Mouse (Mus musculus): ENCODE measurements around the gene Cyp8b1.
A peak's percentile ranks its signal among the peaks of the same experiment; 100 is the strongest.

Gene Cyp8b1

DNA sequence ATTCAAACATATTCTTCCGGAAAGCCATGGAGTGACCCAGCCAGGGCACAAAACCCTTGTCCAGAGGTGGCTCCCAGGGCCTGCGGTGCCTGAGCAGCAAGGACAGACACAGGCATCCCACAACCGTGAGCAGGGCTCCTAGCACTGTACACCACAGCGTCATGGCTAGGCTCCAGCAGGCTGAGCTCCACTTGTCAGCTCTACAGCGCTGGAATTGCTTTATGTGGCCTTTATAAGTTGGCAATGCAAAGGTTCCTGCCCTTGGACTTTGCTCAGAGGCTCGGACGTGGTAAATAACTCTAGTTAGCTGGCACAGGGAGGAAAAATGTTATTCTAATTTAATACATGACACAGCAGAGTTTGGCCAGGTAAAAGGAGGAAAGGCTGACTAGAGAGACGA lies at the start of gene Cyp8b1:
Gene Cyp8b1, minus strand, starts transcription at position 204 of the 400 bp plus-strand sequence.
- DNase-seq: peak in 1 of 2 experiments; percentile 40

DNA sequence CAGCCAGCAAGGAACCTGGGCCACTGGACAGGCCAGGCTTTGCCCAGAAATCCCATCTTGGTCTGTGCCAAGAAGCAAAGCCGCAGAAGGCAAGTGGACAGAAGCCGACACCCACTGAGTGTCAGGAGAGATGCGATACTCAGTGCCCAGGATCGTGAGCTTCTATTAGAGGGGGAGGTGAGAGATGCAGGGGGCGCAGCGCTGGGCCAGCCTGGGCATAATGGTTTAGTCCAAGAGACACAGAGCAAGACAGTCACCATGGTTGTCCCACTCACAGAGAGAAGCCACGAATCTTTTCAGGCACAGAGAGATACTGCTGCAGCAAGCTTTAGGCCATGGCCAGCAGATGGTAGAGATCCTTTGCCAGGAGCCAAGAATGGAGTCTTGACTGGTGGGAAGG lies 48.8 kb upstream of the Cyp8b1 start:
- DNase-seq: no peak

DNA sequence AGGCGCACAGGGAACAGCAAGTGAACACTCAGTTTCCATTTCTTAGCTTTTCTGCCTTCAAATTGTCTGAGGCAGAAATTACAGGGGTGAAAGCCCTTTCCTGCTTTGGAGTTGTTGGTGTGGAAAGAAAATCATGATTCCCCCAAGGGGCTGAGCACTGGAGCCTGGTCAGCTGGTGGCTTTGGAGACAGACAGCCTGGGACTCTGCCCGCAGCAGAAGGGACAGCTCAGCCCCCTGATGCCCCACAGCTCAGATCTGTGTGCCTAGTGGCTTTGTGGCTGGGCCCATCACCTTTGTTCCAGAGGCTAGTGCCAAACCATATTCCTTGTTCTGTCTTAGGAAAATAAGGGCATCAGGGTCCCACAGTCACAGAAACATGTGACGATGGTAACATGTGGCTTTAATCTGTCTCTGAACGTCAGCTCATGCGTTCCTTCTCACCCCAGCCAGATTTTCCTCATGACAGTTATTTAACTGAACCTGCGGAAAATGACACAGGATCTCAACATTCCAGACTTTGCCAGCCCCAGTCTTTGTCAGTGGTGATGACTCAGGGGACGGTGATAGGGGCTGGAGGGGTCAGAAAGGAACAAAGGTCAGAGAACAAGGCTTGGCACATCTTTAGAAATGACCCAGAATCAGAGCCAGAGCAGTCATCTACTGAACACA lies 44.0 kb upstream of the Cyp8b1 start:
- DNase-seq: no peak

DNA sequence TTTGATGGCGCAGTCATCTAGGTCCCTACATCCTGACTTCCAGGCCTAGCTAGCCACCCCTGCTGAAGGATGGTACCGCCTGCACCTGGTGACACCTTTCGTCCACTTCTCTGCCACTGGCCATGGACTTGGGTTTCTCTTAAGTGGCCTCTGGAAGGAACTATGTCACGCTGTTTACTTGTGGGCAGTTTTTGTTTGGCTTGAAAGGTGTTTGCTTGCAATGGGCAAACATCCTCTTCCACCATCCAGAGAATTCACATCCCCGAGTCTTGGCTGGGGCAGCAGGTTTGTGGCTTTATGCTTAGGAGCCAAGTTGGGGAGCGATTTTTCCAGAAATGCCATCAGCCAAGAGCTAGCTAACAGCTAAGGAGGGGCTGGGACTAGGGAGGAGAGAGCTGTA lies 36.5 kb upstream of the Cyp8b1 start:
- no peak for DNase-seq

DNA sequence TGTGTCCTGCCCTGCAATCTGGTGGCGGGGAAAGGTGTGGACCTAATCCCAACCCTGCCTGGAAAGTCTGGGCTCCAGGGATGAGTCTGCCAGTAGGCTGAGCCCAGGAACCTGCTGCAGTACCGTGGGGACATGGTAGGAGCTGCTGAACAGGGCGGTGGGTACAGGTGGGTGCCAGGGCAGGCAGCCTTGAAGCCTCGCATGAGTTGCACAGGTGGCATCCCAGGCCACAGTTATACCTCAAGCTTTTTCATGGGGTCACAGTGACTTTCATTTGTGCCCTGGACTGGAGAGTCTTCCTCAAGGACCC lies 35.0 kb upstream of the Cyp8b1 start:
- DNase-seq: no peak

DNA sequence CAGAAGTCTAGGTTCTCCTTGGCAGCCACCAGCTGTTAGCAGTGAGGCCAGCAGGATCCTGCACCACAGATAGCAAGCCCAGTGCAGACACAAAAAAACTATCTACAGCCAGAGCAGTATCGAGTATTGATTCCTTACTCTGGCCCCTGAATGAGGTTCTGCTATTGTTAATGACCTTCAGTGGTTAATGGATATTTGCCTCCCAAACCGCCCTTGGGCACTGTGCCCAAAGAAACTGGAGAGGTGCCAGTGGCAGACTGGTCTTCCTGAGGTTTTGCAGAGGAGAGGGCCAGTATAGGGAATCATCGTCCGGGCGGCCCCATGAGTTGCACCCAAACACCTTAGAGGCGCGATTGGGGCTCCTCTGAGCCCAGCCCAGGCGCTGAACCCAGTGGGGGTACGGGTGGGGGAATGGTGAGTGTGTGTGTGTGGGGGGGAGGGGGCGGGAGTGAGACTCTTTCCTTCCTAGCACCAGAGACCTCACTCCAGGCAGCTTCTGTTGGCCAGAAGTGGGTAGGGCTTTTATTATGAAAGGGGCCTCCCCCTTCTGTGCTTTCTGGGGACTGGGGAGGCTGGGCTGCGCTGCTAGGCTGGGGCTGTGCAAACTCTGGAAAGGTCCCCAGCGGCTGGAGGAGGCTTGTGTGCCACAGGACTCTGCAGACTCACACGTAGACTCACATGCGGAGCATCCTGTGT lies 34.5 kb upstream of the Cyp8b1 start, which contains the start of gene Fam198a:
Gene Fam198a, plus strand, starts transcription at position 571 of the 696 bp plus-strand sequence.
- DNase-seq: peak; percentile 75 to 87

DNA sequence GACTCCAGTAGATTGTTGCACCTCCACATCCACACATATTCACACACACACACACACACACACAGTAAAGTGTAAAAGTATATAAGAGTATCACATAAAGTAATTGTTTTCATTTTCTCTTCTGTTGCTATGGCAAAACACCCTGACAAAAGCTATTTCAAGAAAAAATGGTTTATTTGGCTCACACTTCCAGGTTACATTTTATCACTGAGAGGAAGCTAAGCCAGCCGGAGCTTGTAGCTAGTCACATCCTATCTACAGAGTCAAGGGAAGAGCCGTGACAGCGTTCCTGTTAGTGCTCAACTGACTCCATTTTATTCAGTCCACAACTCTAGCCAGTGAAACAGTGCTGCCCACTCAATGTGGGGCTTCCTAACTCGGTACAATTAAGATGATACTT lies 32.3 kb upstream of the Cyp8b1 start:
- no peak for DNase-seq

DNA sequence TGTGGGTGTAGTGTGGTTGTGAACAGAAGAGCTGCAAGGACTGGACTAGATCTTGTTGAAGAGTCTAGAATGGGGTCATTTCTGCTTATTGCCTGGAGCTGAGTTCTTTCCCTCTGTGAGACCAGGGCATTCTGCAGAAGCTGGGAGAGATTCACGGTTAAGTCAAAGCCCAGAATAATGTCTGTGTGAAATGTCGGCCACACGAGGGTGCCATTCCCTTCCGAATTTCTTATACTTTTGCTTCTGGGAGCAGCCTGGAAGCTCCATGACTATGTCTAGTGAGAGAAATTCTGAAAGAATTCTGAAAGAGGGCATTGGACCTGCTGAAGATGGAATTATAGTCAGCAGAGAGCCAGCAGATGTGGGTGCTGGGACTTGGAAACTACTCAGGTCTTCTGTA lies 31.7 kb upstream of the Cyp8b1 start:
- peak; percentile 35 to 67 for DNase-seq

DNA sequence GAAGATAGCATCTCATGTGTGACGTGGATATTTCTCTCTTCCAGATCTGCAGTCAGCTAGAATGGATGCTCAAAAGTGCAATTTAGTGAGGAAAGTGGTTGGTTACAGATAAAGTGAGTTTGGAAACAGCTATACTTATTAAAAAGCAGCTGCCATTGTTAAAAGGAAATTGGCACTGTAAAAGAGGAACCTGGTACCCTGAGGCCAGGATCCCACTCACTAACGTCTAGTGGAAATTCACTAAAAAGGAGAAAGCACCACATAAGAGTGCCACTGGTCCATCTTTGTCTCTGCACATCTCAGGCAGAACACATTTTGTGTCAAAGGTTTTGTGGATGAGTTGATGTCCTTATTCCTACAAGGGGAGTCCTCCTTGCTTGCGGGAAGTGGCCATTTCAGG lies 27.5 kb upstream of the Cyp8b1 start:
- no peak for DNase-seq

DNA sequence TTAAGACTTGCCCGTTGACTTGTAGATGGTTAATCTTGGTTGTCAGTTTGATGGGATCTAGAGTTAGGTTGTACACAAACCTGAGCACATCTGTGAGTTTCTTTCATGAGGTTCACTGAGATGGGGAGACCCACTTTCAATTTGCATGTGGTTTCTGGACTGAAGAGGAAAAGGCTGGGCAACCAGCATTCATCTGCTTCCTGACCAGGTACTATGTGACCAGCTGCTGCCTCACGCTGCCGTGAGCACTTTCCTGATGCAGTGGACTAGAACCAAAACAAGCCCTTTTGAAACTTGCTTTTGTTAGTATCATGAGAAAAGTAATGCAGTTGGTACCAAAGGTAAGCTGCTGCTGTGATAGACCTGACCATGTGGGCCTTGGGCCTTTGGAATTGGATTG lies 26.9 kb upstream of the Cyp8b1 start:
- DNase-seq: no peak

DNA sequence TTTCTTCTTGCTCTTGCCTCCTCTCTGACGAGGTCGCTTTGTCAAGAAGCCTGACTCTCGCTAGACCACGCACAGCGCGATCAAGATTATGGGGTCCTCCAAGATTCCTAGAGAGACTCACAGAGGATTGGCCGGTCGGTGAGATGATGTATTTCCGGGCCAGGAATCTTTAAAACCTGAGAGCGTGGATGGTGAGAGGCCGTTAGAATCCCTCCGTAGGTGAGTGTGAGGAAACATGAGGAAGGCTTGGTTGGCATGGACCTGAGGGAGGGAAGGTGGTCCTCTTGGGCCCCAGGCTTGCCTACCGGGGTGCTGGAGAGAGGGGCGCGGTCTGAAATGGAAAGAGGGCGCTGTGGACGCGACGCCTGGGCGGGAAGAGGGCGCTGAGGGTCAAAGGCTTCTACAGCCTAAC lies 21.8 kb upstream of the Cyp8b1 start:
- DNase-seq: no peak

DNA sequence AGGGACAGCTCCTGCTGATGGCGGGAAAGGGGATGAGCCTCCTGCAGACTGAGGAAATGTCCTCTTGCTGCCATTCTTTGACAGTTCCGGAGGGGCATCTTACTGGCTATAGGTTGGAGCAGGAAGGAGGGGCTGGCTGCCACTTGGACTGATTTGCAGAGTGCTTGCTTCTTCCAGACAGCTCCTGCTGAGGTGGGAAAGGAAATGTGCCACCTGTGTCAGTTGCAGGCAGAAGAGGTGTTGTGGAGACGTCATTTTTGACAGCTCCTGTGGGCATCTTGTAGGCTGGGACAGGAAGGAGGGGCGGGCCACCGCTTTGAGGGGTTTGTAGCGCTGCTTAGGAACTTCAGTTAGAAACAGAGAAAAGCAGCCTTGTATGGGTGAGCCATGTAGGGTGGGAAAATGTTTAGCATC lies 21.4 kb upstream of the Cyp8b1 start:
- DNase-seq: no peak

DNA sequence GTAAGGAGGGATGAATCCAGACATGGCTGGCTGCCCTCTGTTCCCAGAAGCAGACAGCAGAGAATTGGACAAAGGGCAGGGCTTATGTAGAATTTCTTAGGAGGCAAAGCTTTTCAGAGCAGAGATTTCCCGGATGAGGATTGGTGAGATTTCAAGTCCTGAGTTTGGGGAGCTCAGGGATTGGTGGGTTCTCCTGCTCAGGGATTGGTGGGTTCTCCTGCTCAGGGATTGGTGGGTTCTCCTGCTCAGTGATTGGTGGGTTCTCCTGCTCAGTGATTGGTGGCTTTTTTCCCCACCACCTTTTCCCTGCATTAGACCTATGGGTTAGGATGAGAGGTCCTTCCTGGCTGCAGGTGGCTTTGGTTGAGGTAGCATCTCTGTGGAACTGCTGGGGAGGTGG lies 20.8 kb upstream of the Cyp8b1 start:
- DNase-seq: no peak

DNA sequence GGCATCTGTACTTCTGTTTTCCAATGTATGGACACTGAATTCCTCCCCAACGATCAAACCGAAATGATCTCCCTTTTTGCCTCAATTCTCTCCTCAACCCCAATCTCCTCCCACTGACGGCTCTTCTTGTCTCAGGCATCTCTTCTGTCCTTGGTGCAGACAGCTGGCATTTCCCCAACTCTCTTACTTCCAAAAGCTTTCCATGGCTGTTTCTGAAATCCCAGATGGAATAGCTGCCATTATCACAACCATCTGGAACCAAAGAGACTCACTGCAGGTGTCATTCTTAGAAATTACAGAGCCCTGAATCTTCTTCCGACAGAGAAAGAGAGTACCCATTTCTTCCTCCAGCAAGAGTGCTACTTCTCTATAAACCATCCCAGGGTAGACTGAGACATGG lies 18.8 kb upstream of the Cyp8b1 start:
- DNase-seq: no peak

DNA sequence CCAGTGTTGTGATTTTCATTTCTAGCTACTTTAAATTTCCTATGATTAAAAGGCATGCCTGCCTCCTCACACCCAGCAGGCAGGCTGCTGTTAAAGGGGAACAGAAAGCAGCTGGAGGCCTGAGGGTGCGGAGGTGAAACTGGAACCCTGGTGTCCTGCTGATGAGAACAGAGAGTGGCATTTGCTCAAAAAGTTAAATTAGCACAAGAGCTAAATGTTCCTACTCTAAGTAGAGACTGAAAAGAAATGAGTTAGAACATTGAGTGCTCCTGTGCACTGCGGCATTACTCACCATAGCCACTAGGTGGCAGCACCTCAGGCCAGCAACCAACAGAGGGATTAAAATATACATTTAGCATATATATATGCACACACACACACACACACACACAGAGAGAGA lies 12.4 kb upstream of the Cyp8b1 start:
- DNase-seq: peak in 1 of 2 experiments; percentile 34

DNA sequence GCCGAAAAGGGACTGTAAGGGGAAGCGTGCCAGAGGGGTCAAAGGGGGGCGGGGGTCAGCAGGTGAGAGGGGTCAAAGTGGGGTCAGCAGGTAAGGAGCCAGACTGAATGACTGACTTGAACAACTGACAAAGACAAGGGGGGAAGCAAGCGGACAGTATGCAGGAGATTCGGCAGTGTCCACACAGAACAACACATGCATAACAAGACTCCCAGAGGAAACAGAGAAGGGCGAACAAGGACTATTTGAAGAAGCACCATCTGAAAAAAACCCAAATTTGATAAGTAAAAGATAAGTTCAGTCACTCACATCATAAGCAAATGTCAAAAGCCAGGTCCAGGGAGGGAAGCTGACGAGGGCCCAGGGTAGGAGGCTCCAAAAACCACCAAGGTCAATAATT lies 11.6 kb upstream of the Cyp8b1 start:
- no peak for DNase-seq

DNA sequence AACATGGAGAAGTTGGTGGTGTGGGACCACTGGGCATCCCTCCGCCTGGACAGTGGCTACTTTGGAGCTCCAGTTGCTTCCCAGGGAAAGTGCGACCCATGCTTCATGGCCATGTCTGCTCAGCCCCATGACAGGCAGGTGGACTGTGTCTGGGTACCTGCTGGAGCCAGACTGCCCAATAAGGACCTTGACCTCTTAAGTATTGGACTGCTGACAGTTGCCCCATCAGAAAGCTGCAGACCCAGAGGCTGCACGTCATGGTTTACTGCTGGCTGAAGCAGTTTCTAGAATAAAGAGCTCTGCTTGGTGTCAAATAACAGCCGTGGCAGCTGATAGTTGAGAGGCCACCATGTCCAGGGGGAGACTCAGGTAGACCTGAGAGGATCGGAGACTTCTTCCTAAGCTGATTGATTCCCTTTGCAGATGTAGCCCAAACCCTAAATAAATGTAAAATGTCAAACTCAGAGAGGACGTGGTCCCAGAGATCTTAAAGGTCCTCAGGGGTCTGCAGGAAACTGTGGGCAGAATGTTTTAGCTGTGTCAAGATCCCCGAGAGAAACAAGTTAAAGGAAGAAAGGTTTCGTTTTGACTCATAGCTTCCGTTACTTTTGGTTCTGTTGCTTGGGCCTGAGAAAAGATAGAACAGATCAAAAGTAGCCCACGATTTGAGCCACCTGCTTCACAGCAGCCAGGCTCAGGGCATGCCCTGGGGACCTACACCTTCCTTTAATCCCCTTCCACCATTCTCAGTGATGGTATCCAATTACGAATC lies 10.7 kb upstream of the Cyp8b1 start:
- no peak for DNase-seq

DNA sequence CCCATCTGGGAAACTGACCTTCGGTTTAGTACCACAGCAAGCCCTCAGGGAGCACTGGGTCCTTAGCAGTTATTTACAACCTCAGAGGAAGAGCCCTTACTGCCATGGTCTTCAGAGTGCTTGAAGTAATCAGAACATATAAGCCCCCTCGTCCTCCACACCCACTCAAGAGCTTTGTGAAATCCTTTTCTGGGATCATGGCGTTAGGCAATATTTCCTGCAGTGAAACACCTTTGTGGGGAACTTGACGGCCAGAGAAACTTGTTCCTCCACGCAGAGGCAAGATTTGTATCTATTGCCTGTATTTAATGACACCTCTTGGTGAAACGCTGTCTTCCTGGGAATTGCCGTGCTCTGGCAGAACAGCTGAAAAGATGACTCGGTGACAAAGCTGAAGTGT lies 9.9 kb upstream of the Cyp8b1 start:
- no peak for DNase-seq

DNA sequence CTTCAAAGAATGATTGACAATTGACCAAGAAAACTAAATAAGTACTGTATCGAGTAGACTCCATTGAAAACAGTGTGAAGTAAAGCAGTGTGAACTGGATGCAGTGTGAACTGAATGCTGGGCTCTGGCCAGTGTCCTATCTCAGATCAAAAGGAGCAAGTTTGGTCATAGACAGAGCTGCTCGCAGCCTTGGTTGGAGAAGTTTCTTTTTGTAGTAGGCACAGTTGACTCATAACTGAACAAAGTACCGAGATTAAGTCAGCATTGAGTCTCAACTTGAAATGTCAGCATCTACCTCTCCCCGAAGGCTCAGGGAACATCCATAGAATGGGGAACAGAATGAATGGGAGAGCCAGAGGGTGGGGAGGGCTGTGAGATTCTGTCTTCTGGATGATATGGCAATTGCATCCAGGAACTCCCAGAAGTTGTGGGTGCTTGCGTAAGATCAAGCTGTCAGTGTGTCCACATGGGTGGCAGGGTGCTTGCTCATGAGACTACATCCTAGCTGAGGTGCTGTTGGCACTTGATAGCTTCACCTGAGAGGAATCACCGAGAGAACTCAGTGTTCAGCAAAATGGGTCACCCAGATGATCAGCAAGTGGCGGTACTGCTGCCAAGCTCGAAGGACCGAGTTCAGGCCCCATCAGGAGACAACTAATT lies 8.9 kb upstream of the Cyp8b1 start:
- DNase-seq: no peak

DNA sequence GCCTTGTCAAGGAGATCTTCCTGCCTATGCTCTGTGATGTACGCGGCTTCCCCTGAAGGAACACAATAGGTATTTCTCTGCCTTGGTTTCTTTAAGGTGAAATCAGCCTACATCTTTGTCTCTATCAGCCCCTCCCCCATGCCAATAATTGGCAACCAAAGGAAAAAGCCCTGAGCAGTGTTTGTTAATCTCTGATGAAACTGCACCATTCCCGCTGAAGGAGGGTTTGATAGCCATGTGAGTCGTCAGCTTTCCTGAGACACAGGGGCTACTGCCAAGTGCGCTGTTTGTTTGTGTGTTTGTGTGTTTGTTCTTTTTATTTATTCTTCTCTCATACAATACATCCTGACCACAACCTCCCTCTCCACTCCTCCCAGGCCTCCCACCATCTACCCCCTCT lies 7.8 kb upstream of the Cyp8b1 start:
- no peak for DNase-seq

DNA sequence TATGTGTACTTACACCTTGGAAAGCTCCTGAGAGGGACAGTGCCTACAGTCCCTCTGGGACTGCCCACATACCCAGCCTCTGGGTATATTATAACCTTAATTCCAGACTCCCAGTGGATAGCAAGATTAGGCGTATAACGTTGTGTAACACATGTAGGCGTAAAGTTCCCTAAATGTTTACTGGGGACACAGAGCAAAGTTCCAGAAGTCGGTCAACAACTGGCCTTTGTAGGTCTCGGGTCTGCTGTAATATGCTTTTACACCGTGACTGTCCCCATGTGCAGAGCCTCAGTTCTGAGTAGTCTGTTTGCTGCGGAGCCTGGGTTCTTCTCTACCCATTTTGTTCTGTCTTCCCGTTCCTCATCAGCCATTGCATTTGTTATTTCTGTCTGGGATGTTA lies 7.3 kb upstream of the Cyp8b1 start:
- DNase-seq: no peak

DNA sequence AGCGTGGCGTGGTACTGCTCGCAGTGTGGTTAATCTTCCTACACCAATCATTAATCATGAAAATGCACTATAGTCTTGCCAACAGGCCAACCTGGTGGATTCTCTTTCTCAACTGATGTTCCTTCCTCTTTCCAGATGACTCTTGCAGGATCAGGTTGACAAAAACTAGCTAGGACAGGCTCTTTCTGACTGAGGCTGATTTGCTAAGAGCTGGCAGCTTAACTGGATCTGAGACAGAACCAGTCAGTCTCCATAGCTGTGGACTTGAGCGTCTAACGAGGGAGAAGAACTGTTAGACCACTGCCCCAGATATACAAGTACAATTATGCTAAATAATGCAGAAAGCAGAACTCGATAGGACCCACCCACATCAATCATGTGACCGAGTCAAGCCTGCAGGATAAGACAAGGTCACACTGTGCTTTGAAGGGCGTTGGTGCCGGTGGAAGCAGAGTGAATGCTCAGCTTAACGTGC lies 3.0 kb upstream of the Cyp8b1 start:
- DNase-seq: peak in 1 of 2 experiments; percentile 35

DNA sequence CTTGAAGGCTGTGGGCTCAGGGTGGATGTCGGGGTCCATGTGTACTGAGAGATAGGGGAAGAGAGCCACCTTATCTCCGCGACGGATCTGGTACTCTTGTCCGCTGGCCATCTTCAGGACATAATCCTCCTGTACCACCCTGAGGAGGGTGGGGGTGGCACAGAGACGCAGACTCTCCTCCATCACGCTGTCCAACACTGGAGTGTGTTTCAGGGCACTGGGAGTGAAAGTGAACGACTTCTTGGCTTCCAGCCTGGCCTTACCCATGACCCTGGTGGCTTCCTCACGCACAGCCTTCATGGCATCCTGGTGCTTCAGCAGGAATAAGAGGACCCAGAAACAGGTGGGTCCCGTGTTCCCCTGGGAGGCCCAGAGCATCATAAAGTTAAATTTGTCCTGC lies 1.0 kb downstream of the Cyp8b1 start:
- DNase-seq: no peak

All from kidney, adult 8-10 months (tissue).